Mouse (Mus musculus) cerebellum, adult 2 months (tissue): ENCODE results near the gene Brinp1. TPM values are rescaled to one million over a fixed set of nuclear protein-coding genes. Genes with fewer than 3 reads are reported as not detected.

ENCODE experiments used
- DNase-seq, 2 experiments: peaks; one replicate each; pipeline ENCODE4 v3.0.0; 2021
- H3K27ac ChIP-seq: fragments of 200-500 bp; 2 replicates; pipeline ENCODE4 v1.5.1; 2012; ENCODE audit warnings: low read length, control low read depth, inconsistent platforms; ENCODE audit not compliant: insufficient read depth
- H3K27me3 ChIP-seq: fragments of 200-500 bp; 2 replicates; pipeline ENCODE4 v1.6.1; 2012; ENCODE audit warnings: inconsistent platforms, mild to moderate bottlenecking, low read length, moderate library complexity; ENCODE audit not compliant: control insufficient read depth, insufficient read depth
- H3K4me1 ChIP-seq: fragments of 200-500 bp; 2 replicates; pipeline ENCODE4 v1.6.1; 2011; ENCODE audit warnings: low read length; ENCODE audit not compliant: control insufficient read depth, insufficient read depth
- H3K4me3 ChIP-seq: fragments of 200-500 bp; replicated peaks from 2 replicates; pipeline ENCODE3; 2011; ENCODE audit warnings: mild to moderate bottlenecking, low read depth, low read length, control low read depth; ENCODE audit not compliant: insufficient read depth
- CTCF ChIP-seq: fragments of 200-500 bp; IDR thresholded peaks from 2 replicates; pipeline ENCODE4 v1.5.1; 2011; ENCODE audit warnings: low read depth, mild to moderate bottlenecking, control low read depth, low read length, moderate library complexity, borderline replicate concordance; ENCODE audit not compliant: insufficient read depth
- POLR2A ChIP-seq: fragments of 200-500 bp; IDR thresholded peaks from 2 replicates; pipeline ENCODE4 v1.6.1; 2011; ENCODE audit warnings: low read length, control low read depth, borderline replicate concordance; ENCODE audit not compliant: insufficient read depth
- WGBS: fragments of 180-500 bp; shearing (Covaris S2); methylation state at CpG from one replicate; pipeline ENCODE4 v1.1.7; 2018; 5-methylcytosine and 5-hydroxymethylcytosine counted together
- polyA plus RNA-seq: library from polyadenylated mRNA; depleted of rRNA; stranded (reverse); fragments of >200 nt; gene quantifications from 2 replicates; pipeline ENCODE4 v1.2.3, GENCODE M21; 2012

Gene Brinp1
- polyA plus RNA-seq, 1 experiment, result 71.2 TPM

DNA sequence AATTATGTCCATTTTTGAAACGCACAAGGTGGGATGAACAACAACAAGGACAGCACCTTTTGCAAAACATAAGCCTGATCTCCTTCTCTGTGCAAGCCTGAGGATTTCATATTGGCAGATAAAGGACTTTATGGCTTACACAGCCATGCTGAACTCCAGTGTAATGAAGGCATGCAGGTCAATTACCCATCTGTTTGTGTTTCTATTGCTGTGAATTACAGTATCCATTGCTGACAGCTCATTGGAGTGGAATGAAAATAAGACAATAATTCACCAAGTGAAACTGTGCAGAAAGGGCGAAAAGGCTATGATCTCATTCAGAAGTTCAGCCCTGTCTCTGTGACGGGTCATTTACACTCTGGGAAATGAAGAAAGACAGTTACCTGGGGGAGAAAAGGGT, 147.7 kb downstream of the Brinp1 start:
- no peak for TF ChIP-seq CTCF
- no peaks in the 10 kb centered on the region for H3K27me3 ChIP-seq
- WGBS, result 28% methylated on average over 3 of the region's 3 CpGs
- H3K27ac ChIP-seq, result no peak overlapping the region
- DNase-seq, result peak in 1 of 2 experiments; percentile 42
- H3K4me1 ChIP-seq, result peaks cover 5% of the 10 kb centered on the region; the same call in 1 of the 2 replicates
- no peak overlapping the region for H3K4me3 ChIP-seq

DNA sequence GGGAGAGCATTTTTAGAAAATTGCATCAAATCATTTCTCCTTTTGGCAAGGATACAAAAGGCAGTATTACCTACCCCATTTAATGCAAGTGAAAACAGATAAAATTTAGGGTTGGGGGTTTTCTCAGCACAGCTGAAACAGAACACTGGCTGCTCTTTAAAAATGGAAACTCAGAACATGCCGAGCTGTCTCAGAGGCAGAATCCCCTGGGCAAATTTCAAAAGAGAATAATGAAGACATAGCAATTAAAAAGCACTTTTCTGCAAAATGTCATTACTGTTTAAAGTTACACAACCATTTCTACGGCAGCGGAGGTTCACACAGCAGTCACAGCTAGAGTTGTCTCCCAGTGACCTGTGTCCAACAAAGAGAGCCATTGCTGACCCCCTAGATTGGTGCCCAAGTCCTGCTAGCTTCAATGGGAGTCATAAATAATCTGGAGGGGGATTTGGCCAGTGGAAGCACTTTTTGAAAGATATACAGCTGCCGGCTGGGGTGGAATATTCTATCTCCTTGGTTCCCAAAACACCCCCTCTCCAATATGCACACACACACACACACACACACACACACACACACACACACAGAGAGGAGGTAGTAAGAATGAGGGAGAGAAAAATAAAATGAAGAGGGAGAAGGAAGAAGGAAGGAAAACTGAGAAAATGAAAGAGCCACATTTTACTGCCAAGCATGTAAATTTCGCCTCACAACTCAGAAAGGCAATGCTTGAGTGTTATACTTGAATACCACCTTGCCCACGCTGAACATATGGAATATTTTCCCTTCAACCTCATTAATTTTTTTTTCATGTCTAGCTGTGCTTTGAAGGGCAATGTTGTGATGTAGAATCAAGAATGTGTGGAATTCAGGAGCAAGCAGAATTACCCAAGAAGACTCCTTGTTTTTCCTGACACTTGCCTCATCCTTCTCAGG, 152.0 kb downstream of the Brinp1 start:
- no peak overlapping the region for H3K27ac ChIP-seq
- WGBS, result 61% methylated on average over 6 of the region's 6 CpGs
- H3K27me3 ChIP-seq, result no peaks in the 10 kb centered on the region
- H3K4me3 ChIP-seq, result no peak overlapping the region
- peaks cover 2% of the 10 kb centered on the region; the same call in 1 of the 2 replicates for H3K4me1 ChIP-seq
- no peak for DNase-seq
- TF ChIP-seq POLR2A, result no peak
- TF ChIP-seq CTCF, result no peak

DNA sequence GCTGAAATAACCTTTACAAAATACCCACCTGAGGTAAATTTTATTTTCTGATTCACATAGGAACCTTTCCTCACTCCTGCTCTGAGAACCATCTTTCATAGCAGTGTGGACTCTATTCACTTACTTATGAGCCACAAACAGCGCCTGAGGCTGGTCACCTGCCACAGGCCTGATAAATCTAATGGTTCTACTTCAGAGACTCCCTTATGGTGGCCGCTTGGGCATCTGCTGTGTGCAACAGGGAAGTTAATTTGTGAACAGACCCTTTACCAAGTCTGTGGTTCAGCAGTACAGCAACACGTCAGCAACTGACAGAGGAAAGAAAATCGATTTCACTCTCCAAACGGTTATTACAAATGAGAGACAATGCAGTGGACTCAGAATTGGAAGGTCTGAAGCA, 164.2 kb downstream of the Brinp1 start:
- TF ChIP-seq CTCF (no peak), POLR2A (no peak)
- 58% methylated on average over 5 of the region's 5 CpGs for WGBS
- Histone ChIP-seq H3K4me3 (no peak overlapping the region), H3K4me1 (0 out of 2 replicates have a peak, but pooled peaks cover 2% of the 10 kb centered on the region), H3K27me3 (no peaks in the 10 kb centered on the region), H3K27ac (no peak overlapping the region)
- no peak for DNase-seq

DNA sequence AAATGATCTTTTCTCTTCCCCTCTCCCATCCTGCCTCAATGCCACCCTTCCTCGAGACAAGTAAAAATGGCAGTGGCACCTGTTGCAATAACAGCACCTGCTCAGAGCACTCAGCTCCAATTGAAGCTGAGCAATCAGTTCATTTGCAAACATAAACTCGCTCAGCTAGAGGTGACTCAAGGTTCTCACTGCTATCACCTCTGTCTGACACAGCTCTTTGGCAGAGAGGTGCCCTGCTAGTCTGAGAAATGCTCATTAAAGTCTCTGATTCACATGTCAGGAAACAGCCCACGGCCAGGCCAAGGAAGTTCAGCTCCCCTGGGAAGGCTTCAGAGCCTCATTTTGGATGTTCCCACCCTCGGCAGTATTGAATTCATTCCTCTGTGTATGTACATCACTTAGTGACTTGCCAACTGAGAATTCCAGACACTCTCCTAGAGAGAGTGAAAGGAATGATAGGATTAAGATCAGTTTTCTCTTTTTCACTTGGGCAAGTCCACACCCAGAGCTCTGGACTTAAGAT, 165.7 kb downstream of the Brinp1 start:
- no peak overlapping the region for H3K4me3 ChIP-seq
- no peak for TF ChIP-seq CTCF
- TF ChIP-seq POLR2A, result no peak
- WGBS, result 29% methylated on average over 4 of the region's 4 CpGs
- H3K27ac ChIP-seq, result no peak overlapping the region
- DNase-seq, result no peak
- no peaks in the 10 kb centered on the region for H3K27me3 ChIP-seq
- H3K4me1 ChIP-seq, result 0 out of 2 replicates have a peak, but pooled peaks cover 2% of the 10 kb centered on the region

DNA sequence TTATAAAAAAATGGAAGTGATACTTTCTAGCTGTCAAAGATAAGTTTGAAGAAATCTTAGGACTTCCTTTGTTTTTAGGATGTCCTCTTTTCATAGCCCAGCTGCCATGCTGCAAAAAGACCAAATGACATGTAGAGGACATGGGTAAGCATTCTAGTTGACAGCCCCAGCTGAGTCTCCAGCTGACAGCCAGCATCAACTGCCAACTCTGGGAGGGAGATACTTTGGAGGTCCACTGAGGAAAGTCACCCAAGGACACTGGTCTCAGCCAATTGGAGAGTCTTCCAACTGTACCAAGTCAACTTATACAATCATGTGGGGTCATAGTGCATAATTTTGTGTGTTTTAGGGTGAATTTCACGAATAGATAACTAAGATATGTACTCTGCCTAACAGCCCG, 166.6 kb downstream of the Brinp1 start:
- Histone ChIP-seq H3K4me1 (0 out of 2 replicates have a peak, but pooled peaks cover 2% of the 10 kb centered on the region), H3K27ac (no peak overlapping the region)
- 56% methylated on average over 2 of the region's 2 CpGs for WGBS

DNA sequence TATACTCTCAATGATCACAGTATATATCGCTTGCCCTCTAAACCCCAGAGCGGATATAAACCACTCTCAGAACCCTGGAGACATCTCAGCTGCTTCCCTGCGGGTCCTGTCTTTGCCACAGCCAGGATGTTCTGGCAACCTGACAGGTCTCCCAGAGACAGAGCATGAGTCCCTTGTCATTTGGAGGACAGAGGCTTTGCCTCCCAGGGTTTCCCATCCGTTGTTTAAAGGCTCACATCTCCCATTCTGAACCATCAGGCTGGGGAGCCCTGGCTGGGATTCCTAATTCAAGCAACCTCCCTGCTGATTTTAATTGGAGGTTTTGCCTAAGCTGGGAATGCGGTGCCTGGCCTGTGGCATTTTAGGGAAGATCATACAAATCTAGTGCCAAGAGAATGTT, 185.9 kb downstream of the Brinp1 start:
- no peak overlapping the region for H3K4me3 ChIP-seq
- peak; percentile 86 to 91 for DNase-seq
- no peaks in the 10 kb centered on the region for H3K27me3 ChIP-seq
- H3K4me1 ChIP-seq, result peaks cover 18% of the 10 kb centered on the region
- no peak for TF ChIP-seq POLR2A
- no peak for TF ChIP-seq CTCF
- 6% methylated on average over 5 of the region's 5 CpGs for WGBS
- H3K27ac ChIP-seq, result peak overlapping the region; percentile 66

More for the DNA sequence above, 166.6 kb downstream of the Brinp1 start:
- Histone ChIP-seq H3K4me3 (no peak overlapping the region), H3K27me3 (no peaks in the 10 kb centered on the region)
- DNase-seq, result no peak
- TF ChIP-seq POLR2A, result no peak
- TF ChIP-seq CTCF, result no peak

DNA sequence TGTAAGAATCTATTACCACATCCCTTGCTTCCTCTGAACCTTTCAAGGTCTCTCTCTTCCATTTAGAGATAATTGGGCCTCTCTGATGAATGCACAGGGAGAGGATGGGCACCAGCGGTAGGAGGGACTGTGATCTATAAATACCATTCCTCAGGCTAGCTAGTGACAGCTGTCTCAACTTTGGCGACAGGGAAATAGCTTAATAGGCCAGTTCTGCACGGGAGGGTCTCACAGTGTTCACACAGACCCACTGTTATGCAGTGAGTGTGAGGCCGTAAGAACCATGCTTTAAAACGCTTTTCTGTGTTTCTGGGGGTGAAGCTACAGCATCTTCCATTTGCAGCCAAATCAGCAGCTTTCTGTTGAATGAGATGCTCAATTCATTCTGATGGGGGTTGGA, 186.8 kb downstream of the Brinp1 start:
- DNase-seq, result peak in 1 of 2 experiments; percentile 22
- WGBS, result 40% methylated on average over 5 of the region's 5 CpGs
- peak overlapping the region; percentile 10; the same call in 1 of the 2 replicates for H3K27ac ChIP-seq
- H3K27me3 ChIP-seq, result no peaks in the 10 kb centered on the region
- H3K4me3 ChIP-seq, result no peak overlapping the region
- TF ChIP-seq POLR2A, result no peak
- TF ChIP-seq CTCF, result no peak
- peaks cover 18% of the 10 kb centered on the region for H3K4me1 ChIP-seq
